Mouse (Mus musculus) embryonic fibroblast, embryonic 13.5 days (primary cell): ENCODE results near the gene Npas3.

Source experiments
- CTCF ChIP-seq: IDR thresholded peaks from 2 replicates; pipeline ENCODE4 v1.5.1; 2011; ENCODE audit warnings: mild to moderate bottlenecking, control low read depth, low read length, moderate library complexity, borderline replicate concordance; ENCODE audit not compliant: insufficient read depth
- POLR2A ChIP-seq: IDR thresholded peaks from 2 replicates; pipeline ENCODE4 v1.6.1; 2011; ENCODE audit warnings: low read depth, mild to moderate bottlenecking, control low read depth, low read length, moderate library complexity

DNA sequence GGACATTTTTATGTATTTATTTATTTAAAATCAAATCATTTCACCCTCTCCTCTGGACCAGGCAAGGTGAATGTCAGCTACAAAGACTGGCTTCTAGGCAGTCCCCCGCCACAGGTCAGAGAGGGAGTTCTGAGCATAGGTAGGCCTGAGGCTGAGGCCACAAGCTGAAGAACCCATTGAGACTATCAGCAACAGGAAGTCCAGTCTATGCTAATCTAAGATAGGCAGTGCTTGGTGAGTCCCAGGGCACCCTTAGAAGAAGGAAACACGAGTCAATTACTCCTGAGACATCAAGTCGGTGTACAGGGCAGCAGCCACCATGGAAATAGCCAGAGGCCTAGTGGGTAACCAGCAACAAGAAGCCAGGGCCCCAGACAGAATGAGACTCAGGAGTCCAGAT, 857.5 kb downstream of the Npas3 start:
- no peak for TF ChIP-seq POLR2A
- TF ChIP-seq CTCF = no peak
